Mouse (Mus musculus) CD4-positive, CD25-positive, alpha-beta regulatory T cell, adult 9 weeks (primary cell): ENCODE data around the gene Slirp. TPM values are rescaled to one million over a fixed set of nuclear protein-coding genes. Genes with fewer than 3 reads are reported as not detected.

Experiments used
- polyA plus RNA-seq: library from polyadenylated mRNA; unstranded; fragments of 100-300 nt; shearing (Covaris generic); gene quantifications from one replicate; pipeline ENCODE4 v1.2.1, GENCODE M21; 2017

Gene Slirp
- polyA plus RNA-seq: 98.4 TPM

GRCm38 (mm10) chr12:87443700-87444122 is at the start of gene Slirp, which contains the start of gene Alkbh1:
Gene Slirp, plus strand, starts transcription at chr12:87443896.
Gene Alkbh1, minus strand, starts transcription at chr12:87444017.

GRCm38 (mm10) chr12:87471964-87472786 is 28.5 kb downstream of the Slirp start, which contains the start of gene Snw1:
Gene Snw1, minus strand, starts transcription at chr12:87472274.

GRCm38 (mm10) chr12:87494421-87494820 is 50.7 kb downstream of the Slirp start, which contains the start of gene Gm5788:
Gene Gm5788, plus strand, starts transcription at chr12:87494721.

Other genes with a start within 250 kb of the Slirp start
- 2.1 TPM for gene Samd15, start 244.2 kb upstream of the Slirp start, polyA plus RNA-seq
- 4.3 TPM for gene Tmed8, start 243.4 kb upstream of the Slirp start, polyA plus RNA-seq
- gene Noxred1, start 205.2 kb upstream of the Slirp start, polyA plus RNA-seq: 2.1 TPM
- gene Vipas39, start 177.6 kb upstream of the Slirp start, polyA plus RNA-seq: 43.2 TPM
- gene Ahsa1, start 177.4 kb upstream of the Slirp start, polyA plus RNA-seq: 187 TPM
- gene Ism2, start 144.2 kb upstream of the Slirp start, polyA plus RNA-seq: not detected
- 76.1 TPM for gene Sptlc2, start 55.5 kb upstream of the Slirp start, polyA plus RNA-seq
- gene Alkbh1, start 121 bp downstream of the Slirp start, polyA plus RNA-seq: 86.8 TPM
- gene Snw1, start 28.4 kb downstream of the Slirp start, polyA plus RNA-seq: 216 TPM
- gene Gm5788, start 50.8 kb downstream of the Slirp start, polyA plus RNA-seq: not detected
- not detected for gene Gm8300, start 70.4 kb downstream of the Slirp start, polyA plus RNA-seq
- gene Oog1, start 158.8 kb downstream of the Slirp start, polyA plus RNA-seq: not detected
- gene Gm4027, start 175.0 kb downstream of the Slirp start, polyA plus RNA-seq: not detected
- gene Gm16381, start 200.7 kb downstream of the Slirp start, polyA plus RNA-seq: not detected